Mouse (Mus musculus): ENCODE results near the gene Stard7. TPM values are rescaled to one million over a fixed set of nuclear protein-coding genes. Genes with fewer than 3 reads are reported as not detected.
"Not testable (repeated sequence)": the region's sequence is repeated elsewhere in the genome, so short reads cannot be mapped to it uniquely, and the experiment has no call there.

The Stard7 gene
- polyA plus RNA-seq, 1 experiment from 2014 or later, result 85.9 TPM

DNA sequence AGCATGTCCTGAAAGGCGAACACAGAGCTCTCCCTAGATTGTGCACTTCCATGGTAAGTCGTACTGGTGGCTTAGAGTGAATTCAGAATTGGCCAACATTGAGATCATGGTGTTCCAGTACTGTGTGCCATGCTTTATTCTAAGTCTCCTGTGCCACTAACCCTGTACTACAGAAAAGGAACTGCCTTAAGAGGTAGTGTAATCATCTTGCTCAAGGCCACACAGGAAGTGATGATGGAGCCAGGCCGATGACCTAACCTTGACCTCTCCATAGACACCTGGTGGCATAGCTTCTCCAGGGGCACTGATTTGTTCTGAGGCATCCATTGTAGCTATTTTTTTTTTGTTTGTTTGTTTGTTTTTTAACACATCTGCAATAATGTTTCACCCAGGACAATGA is 31.9 kb downstream of the Stard7 start:
- Histone ChIP-seq H3K4me3 (ENCODE audit: low read length) (no peak overlapping the region), H3K9ac (ENCODE audit: low read depth, low read length) (no peak overlapping the region), H3K4me2 (ENCODE audit: low read length) (no peak overlapping the region), H3K9me3 (ENCODE audit: control insufficient read depth, low read length) (no peaks in the 10 kb centered on the region), H3K27ac (ENCODE audit: low read depth, low read length) (no peak overlapping the region), H3K36me3 (ENCODE audit: control insufficient read depth, insufficient read depth, low read length) (peaks cover 23% of the 10 kb centered on the region), H3K27me3 (replicated peaks; ENCODE audit: control insufficient read depth, insufficient read depth, low read length) (no peaks in the 10 kb centered on the region), H3K4me1 (ENCODE audit: control insufficient read depth, insufficient read depth, low read depth, low read length) (no peaks in the 10 kb centered on the region)
- no peak for ATAC-seq
- whole genome bisulfite sequencing, result 91% methylated on average over 3 of the region's 3 CpGs

- H3K4me2 ChIP-seq (ENCODE audit: low read length); H3K9ac ChIP-seq (ENCODE audit: low read depth, low read length); H3K27me3 ChIP-seq (replicated peaks; ENCODE audit: control insufficient read depth, insufficient read depth, low read length); H3K27ac ChIP-seq (ENCODE audit: low read depth, low read length); ATAC-seq; H3K4me3 ChIP-seq (ENCODE audit: low read length); H3K36me3 ChIP-seq (ENCODE audit: control insufficient read depth, insufficient read depth, low read length); H3K9me3 ChIP-seq (ENCODE audit: control insufficient read depth, low read length); H3K4me1 ChIP-seq (ENCODE audit: control insufficient read depth, insufficient read depth, low read depth, low read length): not testable (repeated sequence)
- WGBS, result 96% methylated on average over 4 of the region's 4 CpGs
Observed at GRCm38 (mm10) chr2:127304192-127304591, 34.2 kb downstream of the Stard7 start.

DNA sequence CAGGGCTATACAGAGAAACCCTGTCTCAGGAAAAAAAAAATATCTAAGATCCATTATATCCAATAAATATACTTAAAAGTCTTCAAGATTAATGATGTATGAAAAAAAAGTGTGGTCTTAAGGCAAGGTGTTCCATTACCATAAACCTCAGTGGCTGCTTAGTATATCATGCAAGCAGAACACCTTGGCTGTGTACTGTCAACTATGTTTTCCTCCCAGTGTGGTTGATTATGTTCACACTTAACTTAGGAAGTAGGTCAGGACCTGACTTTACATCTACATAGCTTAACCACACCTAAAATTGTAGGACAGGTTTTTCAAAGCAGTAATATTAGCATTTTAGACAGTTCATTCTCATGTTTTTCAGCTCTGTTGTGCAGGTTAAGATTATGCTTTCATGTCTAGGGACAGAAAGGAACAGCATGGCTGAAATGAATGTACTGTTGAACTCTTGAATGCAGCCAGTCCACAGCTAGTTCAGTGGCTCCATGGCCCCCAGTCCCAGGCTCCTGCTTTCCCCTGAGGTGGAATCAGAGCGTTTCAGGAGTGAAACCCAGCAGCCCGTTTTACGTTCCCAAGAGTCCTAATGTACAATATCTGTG is 34.7 kb downstream of the Stard7 start:
- no peak overlapping the region for H3K9ac ChIP-seq (ENCODE audit: low read depth, low read length)
- no peaks in the 10 kb centered on the region for H3K9me3 ChIP-seq (ENCODE audit: control insufficient read depth, low read length)
- no peak overlapping the region for H3K4me3 ChIP-seq (ENCODE audit: low read length)
- no peaks in the 10 kb centered on the region for H3K4me1 ChIP-seq (ENCODE audit: control insufficient read depth, insufficient read depth, low read depth, low read length)
- WGBS, result 92% methylated on average over 3 of the region's 3 CpGs
- H3K27ac ChIP-seq (ENCODE audit: low read depth, low read length), result no peak overlapping the region
- no peaks in the 10 kb centered on the region for H3K27me3 ChIP-seq (replicated peaks; ENCODE audit: control insufficient read depth, insufficient read depth, low read length)
- H3K36me3 ChIP-seq (ENCODE audit: control insufficient read depth, insufficient read depth, low read length), result peaks cover 8% of the 10 kb centered on the region; the same call in 1 of the 2 replicates
- no peak for ATAC-seq
- no peak overlapping the region for H3K4me2 ChIP-seq (ENCODE audit: low read length)

GRCm38 (mm10) chr2:127306123-127306522 is 36.1 kb downstream of the Stard7 start:
- no peak overlapping the region for H3K4me2 ChIP-seq (ENCODE audit: low read length)
- H3K27ac ChIP-seq (ENCODE audit: low read depth, low read length), result no peak overlapping the region
- H3K36me3 ChIP-seq (ENCODE audit: control insufficient read depth, insufficient read depth, low read length), result peaks cover 3% of the 10 kb centered on the region; the same call in 1 of the 2 replicates
- H3K4me3 ChIP-seq (ENCODE audit: low read length), result no peak overlapping the region
- no peaks in the 10 kb centered on the region for H3K27me3 ChIP-seq (replicated peaks; ENCODE audit: control insufficient read depth, insufficient read depth, low read length)
- no peak overlapping the region for H3K9ac ChIP-seq (ENCODE audit: low read depth, low read length)
- no peaks in the 10 kb centered on the region for H3K9me3 ChIP-seq (ENCODE audit: control insufficient read depth, low read length)
- no peak for ATAC-seq
- H3K4me1 ChIP-seq (ENCODE audit: control insufficient read depth, insufficient read depth, low read depth, low read length), result no peaks in the 10 kb centered on the region

DNA sequence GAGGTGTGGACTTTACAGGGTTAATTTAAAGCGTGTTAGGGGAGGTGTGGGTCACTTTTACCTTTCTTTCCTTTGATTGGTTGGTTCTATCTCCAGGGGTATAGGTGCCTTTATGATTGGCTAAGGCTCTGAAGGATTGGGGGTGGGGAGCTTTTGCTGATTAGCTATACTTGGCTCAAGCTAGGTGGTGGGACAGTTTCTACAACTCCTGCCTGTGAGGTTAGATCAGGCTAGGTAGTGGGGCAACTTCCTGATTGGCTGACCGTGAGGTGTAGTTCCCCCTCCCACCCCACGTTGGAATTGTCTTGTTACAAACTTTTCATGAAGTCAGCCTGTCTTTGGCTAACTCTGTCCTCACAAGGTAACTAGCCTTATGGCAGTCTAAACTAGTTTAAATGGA is 37.2 kb downstream of the Stard7 start:
- Histone ChIP-seq H3K9me3 (ENCODE audit: control insufficient read depth, low read length) (no peaks in the 10 kb centered on the region; the same call in 1 of the 2 replicates), H3K27me3 (replicated peaks; ENCODE audit: control insufficient read depth, insufficient read depth, low read length) (no peaks in the 10 kb centered on the region), H3K4me2 (ENCODE audit: low read length) (no peak overlapping the region), H3K9ac (ENCODE audit: low read depth, low read length) (no peak overlapping the region), H3K4me1 (ENCODE audit: control insufficient read depth, insufficient read depth, low read depth, low read length) (no peaks in the 10 kb centered on the region), H3K27ac (ENCODE audit: low read depth, low read length) (no peak overlapping the region), H3K4me3 (ENCODE audit: low read length) (no peak overlapping the region), H3K36me3 (ENCODE audit: control insufficient read depth, insufficient read depth, low read length) (no peaks in the 10 kb centered on the region)
- ATAC-seq, result no peak
- WGBS, result 39% methylated on average over 3 of the region's 3 CpGs

DNA sequence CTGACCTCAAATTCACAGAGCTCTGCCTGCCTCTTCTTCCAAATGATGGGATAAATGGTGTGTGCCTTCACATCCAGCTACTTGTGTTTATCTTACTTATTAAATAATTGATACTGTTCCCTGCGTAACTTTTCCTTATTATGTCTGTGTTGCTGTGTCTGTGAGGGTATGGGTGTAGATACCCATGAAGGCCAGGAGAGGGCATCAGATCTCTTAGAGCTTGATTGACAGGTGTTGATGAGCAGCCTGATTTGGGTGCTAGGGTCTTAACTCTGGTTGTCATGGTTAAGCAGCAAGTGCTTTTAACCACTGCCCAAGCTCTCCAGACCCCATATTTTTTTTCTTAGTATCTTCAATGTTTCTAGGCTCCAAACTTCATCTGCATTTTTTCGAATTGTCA is 38.6 kb downstream of the Stard7 start:
- Histone ChIP-seq H3K4me1 (ENCODE audit: control insufficient read depth, insufficient read depth, low read depth, low read length) (no peaks in the 10 kb centered on the region), H3K9ac (ENCODE audit: low read depth, low read length) (no peak overlapping the region), H3K36me3 (ENCODE audit: control insufficient read depth, insufficient read depth, low read length) (no peaks in the 10 kb centered on the region), H3K27ac (ENCODE audit: low read depth, low read length) (no peak overlapping the region), H3K27me3 (replicated peaks; ENCODE audit: control insufficient read depth, insufficient read depth, low read length) (no peaks in the 10 kb centered on the region), H3K4me3 (ENCODE audit: low read length) (no peak overlapping the region), H3K9me3 (ENCODE audit: control insufficient read depth, low read length) (no peaks in the 10 kb centered on the region; the same call in 1 of the 2 replicates), H3K4me2 (ENCODE audit: low read length) (no peak overlapping the region)
- no peak for ATAC-seq
- 93% methylated on average over 2 of the region's 2 CpGs for WGBS

DNA sequence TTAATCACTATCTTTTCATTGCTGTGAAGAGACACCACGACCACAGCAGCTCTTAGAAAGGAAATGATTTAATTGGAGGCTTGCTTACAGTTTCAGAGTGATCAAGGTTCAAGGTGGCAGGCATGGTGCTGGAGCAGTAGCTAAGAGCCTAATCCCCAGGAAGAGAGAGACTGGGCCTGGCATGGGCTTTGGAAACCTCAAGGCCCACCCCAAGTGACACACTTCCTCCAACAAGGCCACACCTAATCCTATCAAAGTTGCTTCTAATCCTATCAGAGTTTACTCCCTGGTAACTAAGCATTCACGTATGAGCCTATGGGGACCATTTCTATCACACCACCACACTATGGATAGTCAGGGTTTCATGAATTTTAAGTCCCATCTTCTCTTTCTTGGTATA is 40.2 kb downstream of the Stard7 start:
- H3K36me3 ChIP-seq (ENCODE audit: control insufficient read depth, insufficient read depth, low read length), result no peaks in the 10 kb centered on the region
- no peak for ATAC-seq
- H3K9ac ChIP-seq (ENCODE audit: low read depth, low read length), result no peak overlapping the region
- H3K27ac ChIP-seq (ENCODE audit: low read depth, low read length), result no peak overlapping the region
- no peak overlapping the region for H3K4me3 ChIP-seq (ENCODE audit: low read length)
- H3K27me3 ChIP-seq (replicated peaks; ENCODE audit: control insufficient read depth, insufficient read depth, low read length), result no peaks in the 10 kb centered on the region
- WGBS, result 63% methylated on average over 2 of the region's 2 CpGs
- no peak overlapping the region for H3K4me2 ChIP-seq (ENCODE audit: low read length)
- no peaks in the 10 kb centered on the region; the same call in 1 of the 2 replicates for H3K9me3 ChIP-seq (ENCODE audit: control insufficient read depth, low read length)
- H3K4me1 ChIP-seq (ENCODE audit: control insufficient read depth, insufficient read depth, low read depth, low read length), result no peaks in the 10 kb centered on the region

DNA sequence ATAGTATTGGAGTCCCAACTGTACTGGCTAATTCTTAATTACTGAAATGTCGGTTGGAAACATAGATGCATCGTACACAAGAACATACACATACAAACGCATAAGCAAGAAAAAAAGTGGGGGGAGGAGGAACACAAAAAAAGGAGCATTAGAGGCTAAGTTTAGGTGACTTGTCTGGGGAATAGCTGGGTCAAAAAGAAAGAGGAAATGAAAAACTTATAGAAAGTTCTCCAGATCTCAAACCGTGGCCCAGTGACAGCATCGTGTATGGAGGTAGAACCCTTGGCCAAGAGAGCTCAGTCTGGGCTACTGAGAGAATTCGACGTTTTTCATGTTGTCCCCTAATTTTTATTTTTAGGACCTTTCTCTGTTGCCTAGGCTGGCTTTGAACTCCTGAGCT is 40.7 kb downstream of the Stard7 start:
- ATAC-seq, result no peak
- 91% methylated on average over 7 of the region's 7 CpGs for WGBS
- H3K9ac ChIP-seq (ENCODE audit: low read depth, low read length), result no peak overlapping the region

DNA sequence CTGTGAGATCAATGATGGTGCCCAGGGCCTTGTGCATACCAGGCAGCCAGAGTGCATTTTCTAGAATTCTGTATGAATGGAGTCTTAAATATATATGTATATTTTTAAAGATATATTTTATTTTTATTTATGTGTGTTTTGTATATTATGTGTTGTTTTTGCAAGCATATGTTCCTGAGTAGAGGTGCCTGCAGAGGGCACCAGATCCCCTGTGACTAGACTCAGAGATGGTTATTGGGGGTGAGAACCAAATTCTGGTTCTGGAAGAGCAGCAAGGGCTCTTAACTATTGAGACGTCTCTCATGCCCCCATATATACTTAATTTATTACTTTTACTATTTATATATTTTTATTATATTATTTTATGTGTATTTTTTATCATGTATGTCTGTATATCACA is 41.2 kb downstream of the Stard7 start:
- 92% methylated on average over 1 of the region's 1 CpGs for WGBS
- no peak overlapping the region for H3K4me2 ChIP-seq (ENCODE audit: low read length)
- H3K27ac ChIP-seq (ENCODE audit: low read depth, low read length), result no peak overlapping the region
- no peak for ATAC-seq
- no peaks in the 10 kb centered on the region; the same call in 1 of the 2 replicates for H3K9me3 ChIP-seq (ENCODE audit: control insufficient read depth, low read length)
- no peak overlapping the region for H3K9ac ChIP-seq (ENCODE audit: low read depth, low read length)
- H3K4me1 ChIP-seq (ENCODE audit: control insufficient read depth, insufficient read depth, low read depth, low read length), result no peaks in the 10 kb centered on the region
- H3K4me3 ChIP-seq (ENCODE audit: low read length), result no peak overlapping the region
- no peaks in the 10 kb centered on the region for H3K36me3 ChIP-seq (ENCODE audit: control insufficient read depth, insufficient read depth, low read length)
- no peaks in the 10 kb centered on the region for H3K27me3 ChIP-seq (replicated peaks; ENCODE audit: control insufficient read depth, insufficient read depth, low read length)

More for the DNA sequence above, 40.7 kb downstream of the Stard7 start:
- H3K4me3 ChIP-seq (ENCODE audit: low read length), result no peak overlapping the region
- H3K4me1 ChIP-seq (ENCODE audit: control insufficient read depth, insufficient read depth, low read depth, low read length), result no peaks in the 10 kb centered on the region
- no peaks in the 10 kb centered on the region for H3K36me3 ChIP-seq (ENCODE audit: control insufficient read depth, insufficient read depth, low read length)
- H3K9me3 ChIP-seq (ENCODE audit: control insufficient read depth, low read length), result no peaks in the 10 kb centered on the region; the same call in 1 of the 2 replicates
- H3K27ac ChIP-seq (ENCODE audit: low read depth, low read length), result no peak overlapping the region
- H3K27me3 ChIP-seq (replicated peaks; ENCODE audit: control insufficient read depth, insufficient read depth, low read length), result no peaks in the 10 kb centered on the region
- no peak overlapping the region for H3K4me2 ChIP-seq (ENCODE audit: low read length)

GRCm38 (mm10) chr2:127312801-127313200 is 42.8 kb downstream of the Stard7 start:
- ATAC-seq, result no peak
- H3K36me3 ChIP-seq (ENCODE audit: control insufficient read depth, insufficient read depth, low read length), result no peaks in the 10 kb centered on the region
- H3K27ac ChIP-seq (ENCODE audit: low read depth, low read length), result no peak overlapping the region
- H3K27me3 ChIP-seq (replicated peaks; ENCODE audit: control insufficient read depth, insufficient read depth, low read length), result no peaks in the 10 kb centered on the region
- H3K4me2 ChIP-seq (ENCODE audit: low read length), result no peak overlapping the region
- H3K4me1 ChIP-seq (ENCODE audit: control insufficient read depth, insufficient read depth, low read depth, low read length), result no peaks in the 10 kb centered on the region
- H3K9ac ChIP-seq (ENCODE audit: low read depth, low read length), result no peak overlapping the region
- H3K4me3 ChIP-seq (ENCODE audit: low read length), result no peak overlapping the region
- no peaks in the 10 kb centered on the region; the same call in 1 of the 2 replicates for H3K9me3 ChIP-seq (ENCODE audit: control insufficient read depth, low read length)
- 94% methylated on average over 4 of the region's 4 CpGs for WGBS
